Mouse (Mus musculus) lung, adult 2 months (tissue): ENCODE data around the gene Mrnip.

Experiments
- CTCF ChIP-seq: fragments of 200-500 bp; IDR thresholded peaks from 2 replicates; pipeline ENCODE4 v1.5.1; 2011; ENCODE audit warnings: mild to moderate bottlenecking, low read length, control low read depth; ENCODE audit not compliant: insufficient read depth
- POLR2A ChIP-seq: fragments of 200-500 bp; IDR thresholded peaks from 2 replicates; pipeline ENCODE4 v1.6.1; 2011; ENCODE audit warnings: low read depth, mild to moderate bottlenecking, control low read depth, low read length, borderline replicate concordance; ENCODE audit errors: extremely low read depth

GRCm38 (mm10) chr11:50200613-50201012 is 26.4 kb downstream of the Mrnip start:
- TF ChIP-seq CTCF (no peak), POLR2A (no peak)
